Mouse (Mus musculus) kidney, postnatal 0 days (tissue): ENCODE data around the gene Scrt2. TPM values are rescaled to one million over a fixed set of nuclear protein-coding genes. Genes with fewer than 3 reads are reported as not detected.

Source experiments
- ATAC-seq: fragments of 200-750 bp; cut with Nextera tagmentation; replicated peaks from 2 replicates; pipeline ENCODE4 v1.8.0; 2017; ENCODE audit warnings: low read depth, moderate number of reproducible peaks, moderate TSS enrichment, moderate library complexity; ENCODE audit not compliant: low FRiP score
- DNase-seq: peaks from one replicate; pipeline ENCODE4 v3.0.0-alpha.2; 2016; ENCODE audit warnings: low spot score
- H3K27ac ChIP-seq: fragments of 300-500 bp; sonication (generic); 2 replicates; pipeline ENCODE4 v1.5.1; 2014; ENCODE audit warnings: mild to moderate bottlenecking
- H3K27me3 ChIP-seq: fragments of 300-500 bp; sonication (generic); 2 replicates; pipeline ENCODE4 v1.6.1; 2014; ENCODE audit warnings: low read length, mixed read lengths; ENCODE audit not compliant: insufficient read depth
- H3K36me3 ChIP-seq: fragments of 300-500 bp; sonication (generic); 2 replicates; pipeline ENCODE4 v1.6.1; 2014; ENCODE audit warnings: low read length, mixed read lengths; ENCODE audit not compliant: insufficient read depth
- H3K4me1 ChIP-seq: fragments of 300-500 bp; sonication (generic); replicated peaks from 2 replicates; pipeline ENCODE4 v1.6.1; 2014; ENCODE audit warnings: antibody characterized with exemption, low read length, mixed read lengths; ENCODE audit not compliant: insufficient read depth
- H3K4me2 ChIP-seq: fragments of 300-500 bp; sonication (generic); 2 replicates; pipeline ENCODE4 v1.6.1; 2014; ENCODE audit warnings: mild to moderate bottlenecking, low read length, moderate library complexity, mixed read lengths
- H3K4me3 ChIP-seq: fragments of 300-500 bp; sonication (generic); replicated peaks from 2 replicates; pipeline ENCODE4 v1.5.1; 2014; ENCODE audit warnings: low read depth, low read length
- H3K9ac ChIP-seq: fragments of 300-500 bp; sonication (generic); 2 replicates; pipeline ENCODE4 v1.6.1; 2014; ENCODE audit warnings: low read depth, low read length
- H3K9me3 ChIP-seq: fragments of 300-500 bp; sonication (generic); replicated peaks from 2 replicates; pipeline ENCODE4 v1.6.1; 2016; ENCODE audit warnings: low read length, inconsistent platforms, mixed read lengths
- CTCF ChIP-seq: IDR thresholded peaks from 2 replicates; pipeline ENCODE4 v1.5.1; 2016; ENCODE audit warnings: antibody characterized with exemption, low read depth, mild to moderate bottlenecking, moderate library complexity
- WGBS: fragments of 180-500 bp; shearing (Covaris S2); extraction: QIAGEN DNeasy Blood & Tissue Kit; methylation state at CpG from one replicate; pipeline ENCODE4 v1.1.7; 2014; 5-methylcytosine and 5-hydroxymethylcytosine counted together
- polyA plus RNA-seq: library from polyadenylated mRNA; unstranded; fragments of >200 nt; fragmentation: Nextera tagmentation; extraction: Ambion mirVana; gene quantifications from 2 replicates; pipeline ENCODE4 v1.2.1, GENCODE M21; 2015

Scrt2 gene
- polyA plus RNA-seq, 1 experiment from 2014 or later: not detected

DNA sequence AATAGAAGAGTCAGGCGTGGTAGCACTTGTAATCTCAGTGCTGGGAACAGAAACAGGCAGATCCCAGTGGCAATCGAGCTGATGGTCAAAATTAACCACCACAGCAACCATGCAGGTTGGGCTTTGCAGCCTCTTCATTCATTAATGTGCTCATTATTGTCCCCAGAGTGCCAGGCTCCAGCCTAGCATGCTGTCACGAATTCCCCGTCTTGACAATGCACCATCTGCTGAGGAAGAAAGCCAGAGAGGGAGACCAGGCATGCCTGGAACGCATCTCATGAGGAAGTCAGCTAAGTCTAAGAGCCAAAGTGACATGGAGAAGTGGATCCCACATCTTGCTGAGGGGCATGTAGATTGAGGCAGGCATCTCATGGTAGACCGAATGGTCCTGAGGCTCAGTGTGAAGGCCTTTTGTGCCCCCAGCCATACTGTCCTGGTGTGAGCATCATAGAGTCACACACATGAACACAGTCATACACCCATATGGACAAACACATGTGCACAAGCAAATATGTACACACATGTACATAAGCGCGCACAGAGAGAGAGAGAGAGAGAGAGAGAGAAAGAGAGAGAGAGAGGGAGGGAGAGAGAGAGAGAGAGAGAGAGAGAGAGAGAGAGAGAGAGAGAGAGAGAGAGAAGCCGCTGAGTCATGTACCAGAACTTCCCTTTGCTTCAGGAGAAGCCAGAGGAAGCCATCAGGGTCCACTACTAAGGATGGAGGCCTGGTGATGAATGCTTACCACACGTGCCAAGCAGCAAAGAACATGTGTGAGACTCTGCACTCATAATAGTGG lies 58.1 kb downstream of the Scrt2 start:
- ATAC-seq (no peak), DNase-seq (no peak)
- 78% methylated on average over 10 of the region's 10 CpGs for WGBS

DNA sequence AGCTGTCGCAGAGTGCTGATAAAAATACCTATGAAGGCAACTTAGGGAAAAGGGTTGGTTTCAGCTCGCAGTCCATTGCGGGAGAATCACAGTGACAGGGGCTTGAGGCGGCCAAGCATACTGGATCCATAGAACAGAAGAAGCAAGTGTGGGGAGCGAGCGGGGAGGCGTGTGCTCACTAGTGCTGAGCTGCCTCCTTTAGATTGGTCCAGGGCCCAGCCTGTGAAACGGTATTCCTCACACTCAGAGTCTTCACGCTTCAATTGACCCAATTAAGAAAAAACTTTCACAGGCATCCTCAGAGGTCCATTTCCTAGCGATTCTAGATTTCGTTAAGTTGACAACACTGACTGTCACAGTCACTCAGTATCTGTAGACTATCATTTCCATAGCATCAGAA lies 59.6 kb downstream of the Scrt2 start:
- ATAC-seq (no peak), DNase-seq (peak; percentile 39)
- Histone ChIP-seq H3K4me1 (peaks cover 25% of the 10 kb centered on the region; the same call in 1 of the 2 replicates), H3K27ac (no peak overlapping the region), H3K36me3 (no peaks in the 10 kb centered on the region), H3K4me3 (no peak overlapping the region), H3K9ac (no peak overlapping the region), H3K4me2 (no peak overlapping the region), H3K9me3 (no peaks in the 10 kb centered on the region), H3K27me3 (peaks cover 18% of the 10 kb centered on the region; the same call in 1 of the 2 replicates)
- 25% methylated on average over 11 of the region's 11 CpGs for WGBS
- TF ChIP-seq CTCF: no peak

More for the DNA sequence above, 58.1 kb downstream of the Scrt2 start:
- no peaks in the 10 kb centered on the region for H3K9me3 ChIP-seq
- H3K4me1 ChIP-seq: peaks cover 25% of the 10 kb centered on the region; the same call in 1 of the 2 replicates
- no peak overlapping the region for H3K27ac ChIP-seq
- TF ChIP-seq CTCF: no peak
- no peak overlapping the region for H3K9ac ChIP-seq
- no peak overlapping the region for H3K4me3 ChIP-seq
- H3K4me2 ChIP-seq: no peak overlapping the region
- peaks cover 12% of the 10 kb centered on the region; the same call in 1 of the 2 replicates for H3K27me3 ChIP-seq
- H3K36me3 ChIP-seq: no peaks in the 10 kb centered on the region

DNA sequence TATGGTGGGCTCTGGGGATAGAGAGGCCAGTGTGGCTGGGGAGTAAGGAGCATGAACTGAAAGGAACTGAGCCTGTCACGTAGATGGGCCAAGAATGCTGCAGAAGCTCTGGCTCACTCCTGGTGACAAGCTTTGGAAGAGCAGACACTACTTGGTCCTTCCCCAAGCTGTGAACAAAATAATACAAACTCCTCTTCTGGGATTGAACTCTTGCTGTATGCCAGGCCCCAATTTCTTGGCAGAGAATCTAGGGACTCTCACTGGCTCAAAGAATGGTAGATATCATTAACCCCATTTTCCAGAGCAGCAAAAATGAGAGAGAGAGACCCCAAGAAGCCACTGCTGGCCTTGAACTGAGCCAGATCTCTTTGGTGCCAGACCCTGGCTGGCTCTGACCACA lies 60.2 kb downstream of the Scrt2 start:
- ATAC-seq (no peak), DNase-seq (peak; percentile 26)
- WGBS: 36% methylated on average over 1 of the region's 1 CpGs
- TF ChIP-seq CTCF: no peak
- peak overlapping the region; percentile 40 for H3K4me3 ChIP-seq
- H3K4me2 ChIP-seq: peak overlapping the region; percentile 81
- peaks cover 18% of the 10 kb centered on the region; the same call in 1 of the 2 replicates for H3K27me3 ChIP-seq
- peak overlapping the region; percentile 27; the same call in 1 of the 2 replicates for H3K27ac ChIP-seq
- no peaks in the 10 kb centered on the region for H3K9me3 ChIP-seq
- peaks cover 25% of the 10 kb centered on the region; the same call in 1 of the 2 replicates for H3K4me1 ChIP-seq
- H3K36me3 ChIP-seq: no peaks in the 10 kb centered on the region
- no peak overlapping the region for H3K9ac ChIP-seq

DNA sequence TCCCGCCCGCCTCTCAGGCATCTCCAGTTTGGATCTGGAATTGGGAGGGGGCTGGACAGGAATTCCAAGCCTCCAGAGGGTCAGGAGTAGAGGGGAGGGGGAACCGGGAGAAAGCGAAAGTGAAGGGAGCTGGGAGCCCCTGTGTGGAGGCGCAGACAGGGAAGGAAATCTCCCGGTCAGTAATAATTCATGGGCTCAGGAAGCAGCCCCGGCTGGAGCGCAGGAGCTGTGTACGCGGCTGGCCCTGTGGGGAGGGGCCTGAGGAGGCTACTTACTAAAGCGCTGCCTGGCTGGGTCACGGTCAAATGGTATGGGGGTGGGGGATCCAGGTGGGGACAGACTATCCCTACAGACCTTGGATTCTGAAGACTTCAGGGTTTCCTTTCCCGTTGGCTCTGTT lies 60.7 kb downstream of the Scrt2 start:
- 0% methylated on average over 13 of the region's 13 CpGs for WGBS
- peaks cover 25% of the 10 kb centered on the region; the same call in 1 of the 2 replicates for H3K4me1 ChIP-seq
- ATAC-seq (peak; percentile 68), DNase-seq (peak; percentile 92)
- TF ChIP-seq CTCF: no peak
- H3K27me3 ChIP-seq: peaks cover 18% of the 10 kb centered on the region; the same call in 1 of the 2 replicates
- H3K9me3 ChIP-seq: no peaks in the 10 kb centered on the region
- H3K9ac ChIP-seq: peak overlapping the region; percentile 49; the same call in 1 of the 2 replicates
- H3K27ac ChIP-seq: peak overlapping the region; percentile 27
- H3K4me3 ChIP-seq: peak overlapping the region; percentile 40
- no peaks in the 10 kb centered on the region for H3K36me3 ChIP-seq
- H3K4me2 ChIP-seq: peak overlapping the region; percentile 81

DNA sequence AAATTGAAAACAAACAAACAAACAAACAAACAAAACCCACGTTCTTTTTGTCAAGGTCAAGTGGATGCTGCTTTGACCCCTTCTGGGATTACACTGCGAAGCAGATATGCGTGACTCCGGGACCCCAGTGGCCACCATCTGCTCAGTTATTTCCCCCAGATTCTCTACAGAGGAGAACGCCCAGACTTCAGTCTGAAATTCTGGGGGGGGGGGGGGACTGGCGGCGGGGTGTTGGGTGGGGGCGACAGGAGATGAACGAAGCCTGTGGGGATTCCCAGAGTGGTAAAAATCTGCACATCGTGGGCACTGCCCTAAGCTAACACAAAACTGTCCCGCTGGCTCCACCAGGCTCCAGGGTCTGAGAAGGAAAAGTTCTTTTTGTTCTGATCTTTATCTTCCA lies 61.2 kb downstream of the Scrt2 start:
- 3% methylated on average over 11 of the region's 11 CpGs for WGBS
- DNase-seq (no peak), ATAC-seq (no peak)
- Histone ChIP-seq H3K27me3 (peaks cover 18% of the 10 kb centered on the region; the same call in 1 of the 2 replicates), H3K27ac (0 out of 2 replicates have a peak overlapping the region, but pooled peaks have one; percentile 27), H3K4me3 (peak overlapping the region; percentile 40), H3K36me3 (no peaks in the 10 kb centered on the region), H3K9me3 (no peaks in the 10 kb centered on the region), H3K4me1 (peaks cover 25% of the 10 kb centered on the region; the same call in 1 of the 2 replicates), H3K9ac (no peak overlapping the region), H3K4me2 (peak overlapping the region; percentile 81)
- no peak for TF ChIP-seq CTCF

DNA sequence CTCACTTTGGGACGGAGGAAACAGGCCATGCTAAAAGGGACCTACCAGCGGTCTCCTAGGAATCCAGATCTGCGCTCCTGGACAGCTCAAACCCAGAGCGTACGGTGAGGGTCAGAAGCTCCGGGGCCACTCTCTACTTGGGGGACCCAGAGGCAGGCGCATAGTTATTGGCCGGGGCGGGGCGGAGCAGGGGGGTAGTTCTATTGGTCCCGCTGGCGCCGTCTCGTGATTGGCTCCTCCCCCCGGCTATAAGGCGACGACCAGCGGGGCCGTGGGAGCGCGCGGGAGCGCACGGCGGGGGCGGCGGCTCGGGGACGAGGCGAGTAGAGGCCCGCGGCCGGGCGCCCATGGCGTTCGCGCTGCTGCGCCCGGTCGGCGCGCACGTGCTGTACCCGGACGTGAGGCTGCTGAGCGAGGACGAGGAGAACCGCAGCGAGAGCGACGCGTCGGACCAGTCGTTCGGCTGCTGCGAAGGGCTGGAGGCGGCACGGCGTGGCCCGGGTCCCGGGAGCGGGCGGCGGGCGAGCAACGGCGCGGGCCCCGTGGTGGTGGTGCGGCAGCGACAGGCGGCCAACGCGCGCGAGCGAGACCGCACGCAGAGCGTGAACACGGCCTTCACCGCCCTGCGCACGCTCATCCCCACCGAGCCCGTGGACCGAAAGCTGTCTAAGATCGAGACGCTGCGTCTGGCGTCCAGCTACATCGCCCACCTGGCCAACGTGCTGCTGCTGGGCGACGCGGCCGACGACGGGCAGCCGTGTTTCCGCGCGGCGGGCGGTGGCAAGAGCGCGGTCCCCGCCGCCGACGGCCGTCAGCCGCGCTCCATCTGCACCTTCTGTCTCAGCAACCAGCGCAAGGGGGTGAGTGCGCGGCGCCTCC lies 62.2 kb downstream of the Scrt2 start, which contains the start of gene Tcf15:
Gene Tcf15, plus strand, starts transcription at position 283 of the 879 bp plus-strand sequence.
- no peaks in the 10 kb centered on the region for H3K36me3 ChIP-seq
- H3K27ac ChIP-seq: 0 out of 2 replicates have a peak within 1 kb of the TSS, but pooled peaks have one; percentile 27
- H3K4me3 ChIP-seq: peak within 1 kb of the TSS; percentile 40
- ATAC-seq (peak; percentile 57), DNase-seq (peak; percentile 76)
- WGBS: under 1% methylated on average over 105 of the region's 118 CpGs
- no peaks in the 10 kb centered on the region for H3K9me3 ChIP-seq
- H3K4me1 ChIP-seq: peaks cover 25% of the 10 kb centered on the region; the same call in 1 of the 2 replicates
- peak within 1 kb of the TSS; percentile 81 for H3K4me2 ChIP-seq
- no peak for TF ChIP-seq CTCF
- peak within 1 kb of the TSS; percentile 36; the same call in 1 of the 2 replicates for H3K9ac ChIP-seq
- peaks cover 18% of the 10 kb centered on the region; the same call in 1 of the 2 replicates for H3K27me3 ChIP-seq
